Mouse (Mus musculus): Measurements from ENCODE around the gene Ccdc152. TPM values are rescaled to one million over a fixed set of nuclear protein-coding genes. Genes with fewer than 3 reads are reported as not detected.

Ccdc152 gene
- polyA plus RNA-seq, 1 experiment from 2014 or later = 0.34 TPM

- Histone ChIP-seq H3K27me3 (ENCODE audit: control insufficient read depth, insufficient read depth, low read length) (no peaks in the 10 kb centered on the region), H3K9ac (ENCODE audit: low read length) (peak overlapping the region; percentile 75), H3K4me3 (ENCODE audit: low read length) (peak overlapping the region; percentile 61), H3K4me2 (ENCODE audit: low read depth, low read length) (peak overlapping the region; percentile 68), H3K36me3 (ENCODE audit: control insufficient read depth, insufficient read depth) (no peaks in the 10 kb centered on the region), H3K27ac (ENCODE audit: low read length) (peak overlapping the region; percentile 94), H3K9me3 (replicated peaks; ENCODE audit: control insufficient read depth, low read length) (no peaks in the 10 kb centered on the region), H3K4me1 (ENCODE audit: control insufficient read depth, insufficient read depth, low read length) (peaks cover 9% of the 10 kb centered on the region; the same call in 1 of the 2 replicates)
- 33% methylated on average over 6 of the region's 6 CpGs for WGBS
- ATAC-seq (replicated peaks; ENCODE audit: extremely low read depth, insufficient read depth, low FRiP score) = peak; percentile 63
These were observed 33.2 kb downstream of the Ccdc152 start for GRCm38 (mm10) chr15:3269996-3270645.

- 73% methylated on average over 4 of the region's 4 CpGs for WGBS
- no peak overlapping the region for H3K9ac ChIP-seq (ENCODE audit: low read length)
- peaks cover 9% of the 10 kb centered on the region; the same call in 1 of the 2 replicates for H3K4me1 ChIP-seq (ENCODE audit: control insufficient read depth, insufficient read depth, low read length)
- ATAC-seq (replicated peaks; ENCODE audit: extremely low read depth, insufficient read depth, low FRiP score) = no peak
- no peaks in the 10 kb centered on the region for H3K36me3 ChIP-seq (ENCODE audit: control insufficient read depth, insufficient read depth)
- peak overlapping the region; percentile 94; the same call in 1 of the 2 replicates for H3K27ac ChIP-seq (ENCODE audit: low read length)
- H3K4me3 ChIP-seq (ENCODE audit: low read length) = no peak overlapping the region
- H3K27me3 ChIP-seq (ENCODE audit: control insufficient read depth, insufficient read depth, low read length) = no peaks in the 10 kb centered on the region
- H3K4me2 ChIP-seq (ENCODE audit: low read depth, low read length) = no peak overlapping the region
- no peaks in the 10 kb centered on the region for H3K9me3 ChIP-seq (replicated peaks; ENCODE audit: control insufficient read depth, low read length)
These were observed 33.8 kb downstream of the Ccdc152 start for GRCm38 (mm10) chr15:3269496-3269895.

GRCm38 (mm10) chr15:3268247-3268646, 35.1 kb downstream of the Ccdc152 start, which contains the start of gene Selenop:
Gene Selenop, plus strand, starts transcription at chr15:3268547.
- Histone ChIP-seq H3K9me3 (replicated peaks; ENCODE audit: control insufficient read depth, low read length) (no peaks in the 10 kb centered on the region), H3K27me3 (ENCODE audit: control insufficient read depth, insufficient read depth, low read length) (no peaks in the 10 kb centered on the region), H3K4me3 (ENCODE audit: low read length) (no peak within 1 kb of the TSS), H3K36me3 (ENCODE audit: control insufficient read depth, insufficient read depth) (no peaks in the 10 kb centered on the region), H3K27ac (ENCODE audit: low read length) (no peak within 1 kb of the TSS), H3K9ac (ENCODE audit: low read length) (no peak within 1 kb of the TSS), H3K4me2 (ENCODE audit: low read depth, low read length) (no peak within 1 kb of the TSS), H3K4me1 (ENCODE audit: control insufficient read depth, insufficient read depth, low read length) (peaks cover 9% of the 10 kb centered on the region; the same call in 1 of the 2 replicates)
- ATAC-seq (replicated peaks; ENCODE audit: extremely low read depth, insufficient read depth, low FRiP score) = no peak
- WGBS = 87% methylated on average over 6 of the region's 6 CpGs

DNA sequence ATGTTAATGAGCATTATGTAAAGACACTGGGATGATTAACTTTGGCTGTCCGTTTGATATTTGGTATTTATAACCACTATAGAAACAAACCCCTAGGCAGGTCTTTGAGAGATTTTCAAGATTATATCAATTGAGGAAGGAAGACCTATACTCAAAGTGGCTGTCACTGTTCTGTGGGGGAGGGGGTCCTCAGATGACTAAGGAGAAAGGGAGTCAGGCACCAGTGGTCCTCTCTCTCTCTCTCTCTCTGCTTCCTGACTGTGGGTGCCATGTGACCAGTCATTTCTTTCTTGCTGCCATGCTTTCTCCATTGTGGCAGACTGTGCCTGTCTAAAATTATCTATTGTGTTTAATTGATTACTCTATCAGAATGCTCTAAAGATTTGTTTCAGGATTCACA, 38.5 kb downstream of the Ccdc152 start:
- no peaks in the 10 kb centered on the region for H3K27me3 ChIP-seq (ENCODE audit: control insufficient read depth, insufficient read depth, low read length)
- H3K27ac ChIP-seq (ENCODE audit: low read length) = no peak overlapping the region
- H3K9me3 ChIP-seq (replicated peaks; ENCODE audit: control insufficient read depth, low read length) = no peaks in the 10 kb centered on the region
- no peak overlapping the region for H3K4me3 ChIP-seq (ENCODE audit: low read length)
- no peak for ATAC-seq (replicated peaks; ENCODE audit: extremely low read depth, insufficient read depth, low FRiP score)
- no peak overlapping the region for H3K9ac ChIP-seq (ENCODE audit: low read length)
- no peaks in the 10 kb centered on the region for H3K36me3 ChIP-seq (ENCODE audit: control insufficient read depth, insufficient read depth)
- no peak overlapping the region for H3K4me2 ChIP-seq (ENCODE audit: low read depth, low read length)
- H3K4me1 ChIP-seq (ENCODE audit: control insufficient read depth, insufficient read depth, low read length) = no peaks in the 10 kb centered on the region
- 83% methylated on average over 1 of the region's 1 CpGs for WGBS

GRCm38 (mm10) chr15:3264293-3264692, 39.0 kb downstream of the Ccdc152 start:
- Histone ChIP-seq H3K9me3 (replicated peaks; ENCODE audit: control insufficient read depth, low read length) (no peaks in the 10 kb centered on the region), H3K27me3 (ENCODE audit: control insufficient read depth, insufficient read depth, low read length) (no peaks in the 10 kb centered on the region), H3K4me2 (ENCODE audit: low read depth, low read length) (no peak overlapping the region), H3K9ac (ENCODE audit: low read length) (no peak overlapping the region), H3K36me3 (ENCODE audit: control insufficient read depth, insufficient read depth) (no peaks in the 10 kb centered on the region), H3K4me3 (ENCODE audit: low read length) (no peak overlapping the region), H3K4me1 (ENCODE audit: control insufficient read depth, insufficient read depth, low read length) (no peaks in the 10 kb centered on the region), H3K27ac (ENCODE audit: low read length) (no peak overlapping the region)
- no peak for ATAC-seq (replicated peaks; ENCODE audit: extremely low read depth, insufficient read depth, low FRiP score)
- 83% methylated on average over 4 of the region's 4 CpGs for WGBS

DNA sequence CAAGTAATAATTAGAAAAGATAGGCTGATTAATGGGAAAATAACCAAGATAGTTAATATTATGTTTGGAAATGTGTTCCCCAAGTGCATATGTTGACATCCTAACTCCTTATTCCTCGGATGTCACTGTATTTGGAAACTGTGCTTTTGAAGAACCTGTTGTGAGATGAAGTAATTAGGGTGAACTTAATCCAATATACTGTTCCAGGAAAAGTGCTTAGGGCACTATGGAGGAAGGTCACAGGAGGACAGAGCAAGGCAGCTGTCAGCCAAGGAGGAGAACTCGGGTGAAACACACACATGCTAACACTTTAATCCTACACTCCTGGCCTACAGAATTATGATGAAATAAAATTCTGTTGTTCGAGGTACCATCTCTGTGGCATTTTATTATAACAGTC, 40.4 kb downstream of the Ccdc152 start:
- Histone ChIP-seq H3K27ac (ENCODE audit: low read length) (no peak overlapping the region), H3K9me3 (replicated peaks; ENCODE audit: control insufficient read depth, low read length) (no peaks in the 10 kb centered on the region), H3K36me3 (ENCODE audit: control insufficient read depth, insufficient read depth) (no peaks in the 10 kb centered on the region), H3K4me3 (ENCODE audit: low read length) (no peak overlapping the region), H3K4me2 (ENCODE audit: low read depth, low read length) (no peak overlapping the region), H3K4me1 (ENCODE audit: control insufficient read depth, insufficient read depth, low read length) (no peaks in the 10 kb centered on the region), H3K27me3 (ENCODE audit: control insufficient read depth, insufficient read depth, low read length) (no peaks in the 10 kb centered on the region), H3K9ac (ENCODE audit: low read length) (no peak overlapping the region)
- 83% methylated on average over 3 of the region's 3 CpGs for WGBS
- ATAC-seq (replicated peaks; ENCODE audit: extremely low read depth, insufficient read depth, low FRiP score) = no peak

- Histone ChIP-seq H3K9me3 (replicated peaks; ENCODE audit: control insufficient read depth, low read length) (no peaks in the 10 kb centered on the region), H3K4me3 (ENCODE audit: low read length) (no peak overlapping the region), H3K4me1 (ENCODE audit: control insufficient read depth, insufficient read depth, low read length) (no peaks in the 10 kb centered on the region), H3K36me3 (ENCODE audit: control insufficient read depth, insufficient read depth) (no peaks in the 10 kb centered on the region), H3K27ac (ENCODE audit: low read length) (no peak overlapping the region), H3K27me3 (ENCODE audit: control insufficient read depth, insufficient read depth, low read length) (no peaks in the 10 kb centered on the region), H3K9ac (ENCODE audit: low read length) (no peak overlapping the region), H3K4me2 (ENCODE audit: low read depth, low read length) (no peak overlapping the region)
- no peak for ATAC-seq (replicated peaks; ENCODE audit: extremely low read depth, insufficient read depth, low FRiP score)
- WGBS = 76% methylated on average over 4 of the region's 4 CpGs
These were observed 43.0 kb downstream of the Ccdc152 start for GRCm38 (mm10) chr15:3260309-3260708.

DNA sequence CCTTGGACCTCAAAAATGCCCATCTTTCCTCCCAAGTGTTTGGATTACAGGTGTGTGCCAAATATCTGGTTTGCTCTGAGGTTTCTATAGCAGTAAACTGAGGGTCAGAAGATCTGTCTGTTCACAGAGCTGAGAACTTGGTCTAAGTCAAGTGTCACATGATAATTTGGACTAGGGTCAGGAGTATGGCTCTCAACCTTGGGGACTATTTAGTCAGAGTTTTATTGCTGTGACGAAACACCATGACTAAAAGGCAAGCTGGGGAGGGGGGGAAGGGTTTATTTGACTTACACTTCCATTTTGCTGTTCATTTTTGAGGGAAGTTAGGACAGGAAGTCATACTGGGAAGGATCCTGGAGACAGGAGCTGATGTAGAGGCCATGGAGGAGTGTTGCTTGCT, 44.3 kb downstream of the Ccdc152 start:
- Histone ChIP-seq H3K4me3 (ENCODE audit: low read length) (no peak overlapping the region), H3K4me1 (ENCODE audit: control insufficient read depth, insufficient read depth, low read length) (no peaks in the 10 kb centered on the region), H3K9me3 (replicated peaks; ENCODE audit: control insufficient read depth, low read length) (peaks cover 4% of the 10 kb centered on the region), H3K27me3 (ENCODE audit: control insufficient read depth, insufficient read depth, low read length) (no peaks in the 10 kb centered on the region), H3K36me3 (ENCODE audit: control insufficient read depth, insufficient read depth) (no peaks in the 10 kb centered on the region), H3K4me2 (ENCODE audit: low read depth, low read length) (no peak overlapping the region), H3K9ac (ENCODE audit: low read length) (no peak overlapping the region), H3K27ac (ENCODE audit: low read length) (no peak overlapping the region)
- WGBS = 84% methylated on average over 1 of the region's 1 CpGs
- no peak for ATAC-seq (replicated peaks; ENCODE audit: extremely low read depth, insufficient read depth, low FRiP score)

DNA sequence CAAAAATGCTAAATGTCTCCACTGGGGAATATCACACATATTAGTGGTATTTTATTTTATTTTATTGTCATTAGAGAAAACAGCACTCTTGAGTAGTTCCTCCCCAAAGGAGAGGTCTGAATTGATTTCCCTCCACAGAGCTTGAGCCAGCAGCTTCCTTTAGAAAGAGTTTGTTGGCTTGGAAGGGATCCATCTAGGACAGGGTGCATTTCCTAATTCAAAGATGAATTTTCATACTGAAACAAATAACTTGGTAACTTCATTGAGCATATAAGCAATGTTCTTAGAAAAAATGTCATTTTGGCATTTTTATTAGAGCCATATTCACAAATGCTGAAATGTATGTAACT, 51.6 kb downstream of the Ccdc152 start:
- H3K36me3 ChIP-seq (ENCODE audit: control insufficient read depth, insufficient read depth) = no peaks in the 10 kb centered on the region
- H3K9me3 ChIP-seq (replicated peaks; ENCODE audit: control insufficient read depth, low read length) = peaks cover 4% of the 10 kb centered on the region
- H3K9ac ChIP-seq (ENCODE audit: low read length) = no peak overlapping the region
- H3K27me3 ChIP-seq (ENCODE audit: control insufficient read depth, insufficient read depth, low read length) = no peaks in the 10 kb centered on the region
- H3K4me2 ChIP-seq (ENCODE audit: low read depth, low read length) = no peak overlapping the region
- peak overlapping the region; percentile 74; the same call in 1 of the 2 replicates for H3K27ac ChIP-seq (ENCODE audit: low read length)
- peaks cover 26% of the 10 kb centered on the region for H3K4me1 ChIP-seq (ENCODE audit: control insufficient read depth, insufficient read depth, low read length)
- ATAC-seq (replicated peaks; ENCODE audit: extremely low read depth, insufficient read depth, low FRiP score) = no peak
- no peak overlapping the region for H3K4me3 ChIP-seq (ENCODE audit: low read length)

Data from heart, embryonic 16.5 days (tissue).